Mouse (Mus musculus): ENCODE data around the gene Fzd10.
A peak's percentile ranks its signal among the peaks of the same experiment; 100 is the strongest.

Fzd10 gene

GRCm38 (mm10) chr5:128600072-128601021 lies at the start of gene Fzd10:
Gene Fzd10 (plus strand): TSS chr5:128600844.
- DNase-seq (ENCODE audit: low spot score in 2 of 2) = peak in 1 of 2 experiments; percentile 79

DNA sequence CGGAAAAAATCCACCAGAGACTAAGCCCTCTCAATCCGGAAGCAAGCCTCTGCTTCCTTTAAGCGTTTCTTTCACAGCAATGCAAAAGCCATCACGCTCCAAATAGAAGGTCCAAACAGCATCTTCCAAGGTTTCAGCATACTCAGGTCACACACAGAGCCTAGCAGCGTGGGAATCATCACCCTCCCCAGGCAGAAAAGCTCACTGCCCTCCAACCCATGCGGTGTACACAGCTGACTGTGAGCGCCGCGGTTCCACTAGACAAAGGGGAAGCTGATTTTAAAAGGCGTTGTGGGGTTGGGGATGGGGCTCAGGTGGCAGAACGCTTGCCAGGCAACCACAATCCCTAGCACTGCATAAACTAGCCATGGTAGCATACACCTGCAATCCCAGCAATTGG lies 49.2 kb upstream of the Fzd10 start:
- no peak for DNase-seq (ENCODE audit: low spot score in 2 of 2)

DNA sequence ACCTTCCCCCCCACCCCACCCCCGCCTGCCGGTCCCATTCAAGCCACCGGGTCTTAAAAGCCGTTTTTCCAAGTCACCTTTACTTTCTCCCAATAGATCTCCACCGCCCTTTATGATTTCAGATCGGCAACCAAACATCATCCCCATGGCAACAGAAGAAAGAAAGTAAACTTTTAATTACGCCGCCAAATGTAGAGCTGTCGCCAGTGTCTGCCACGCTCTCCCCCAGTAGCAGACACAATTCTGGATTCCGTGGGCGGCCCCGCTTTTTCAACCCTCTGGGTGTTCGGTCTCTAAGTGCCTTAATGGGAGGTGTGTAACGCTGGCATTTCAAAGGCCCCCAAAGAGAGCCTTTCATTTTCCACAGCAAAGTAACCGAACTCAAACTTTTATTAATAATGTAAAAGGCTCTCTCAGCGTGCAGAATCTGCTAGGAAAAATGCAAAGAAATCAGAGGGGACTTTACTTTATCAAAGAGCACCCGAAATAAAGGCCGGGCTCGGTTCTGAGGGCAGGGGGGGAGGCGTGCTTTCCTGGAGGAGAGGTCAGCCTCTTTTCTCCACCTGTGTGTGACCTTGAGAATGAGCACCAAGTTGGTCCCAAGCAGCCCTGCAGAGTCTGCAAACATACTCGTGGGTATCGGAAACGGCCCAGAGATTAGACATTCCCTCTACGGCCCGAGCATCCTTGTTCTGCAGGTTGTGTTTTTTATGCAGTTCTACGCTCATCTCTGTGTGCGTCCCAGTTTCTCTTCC lies 48.3 kb upstream of the Fzd10 start:
- DNase-seq (ENCODE audit: low spot score in 2 of 2) = no peak

DNA sequence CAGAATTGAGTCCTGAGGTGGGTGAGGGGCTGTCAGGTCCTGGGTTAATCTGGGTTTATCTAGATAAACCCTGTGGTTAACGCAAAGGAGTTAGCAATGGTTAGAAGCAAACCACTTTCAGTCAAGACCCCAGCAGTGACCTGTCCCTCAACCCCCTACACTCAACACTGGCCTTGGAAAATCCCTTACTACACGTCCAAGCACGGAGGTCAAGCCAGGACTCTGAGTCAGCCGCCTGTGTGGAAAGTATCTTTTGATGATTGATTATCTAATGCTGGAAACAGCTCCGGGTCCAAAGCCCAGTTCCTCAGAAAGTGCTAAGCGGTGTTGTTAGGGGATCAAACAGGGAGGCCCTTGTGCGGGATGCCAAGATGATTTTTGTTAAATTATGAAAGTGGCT lies 42.5 kb upstream of the Fzd10 start:
- no peak for DNase-seq (ENCODE audit: low spot score in 2 of 2)

- no peak for DNase-seq (ENCODE audit: low spot score in 2 of 2)
Measured at GRCm38 (mm10) chr5:128567313-128567712, 33.3 kb upstream of the Fzd10 start.

DNA sequence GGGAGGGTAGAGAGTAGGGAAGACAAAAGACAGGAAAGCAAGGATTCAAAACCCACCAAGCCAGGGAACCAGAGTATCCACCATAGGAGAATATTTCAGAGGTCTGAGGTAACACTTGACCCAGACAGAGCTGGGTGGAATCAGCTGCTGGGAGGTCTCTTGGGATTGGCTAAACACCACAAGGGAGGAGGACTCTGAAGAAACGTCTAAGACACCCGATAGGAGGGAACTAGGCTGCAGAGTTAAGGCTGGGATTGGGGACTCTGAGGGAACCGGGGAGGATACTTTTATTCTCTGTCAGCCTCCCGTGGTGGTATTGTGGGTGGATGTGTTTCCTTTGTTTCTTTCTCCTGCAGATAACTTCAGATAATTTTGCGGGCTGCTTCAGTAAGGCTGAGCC lies 31.7 kb upstream of the Fzd10 start:
- DNase-seq (ENCODE audit: low spot score in 2 of 2) = no peak

- DNase-seq (ENCODE audit: low spot score in 2 of 2) = no peak
Measured at GRCm38 (mm10) chr5:128570091-128570490, 30.6 kb upstream of the Fzd10 start.

DNA sequence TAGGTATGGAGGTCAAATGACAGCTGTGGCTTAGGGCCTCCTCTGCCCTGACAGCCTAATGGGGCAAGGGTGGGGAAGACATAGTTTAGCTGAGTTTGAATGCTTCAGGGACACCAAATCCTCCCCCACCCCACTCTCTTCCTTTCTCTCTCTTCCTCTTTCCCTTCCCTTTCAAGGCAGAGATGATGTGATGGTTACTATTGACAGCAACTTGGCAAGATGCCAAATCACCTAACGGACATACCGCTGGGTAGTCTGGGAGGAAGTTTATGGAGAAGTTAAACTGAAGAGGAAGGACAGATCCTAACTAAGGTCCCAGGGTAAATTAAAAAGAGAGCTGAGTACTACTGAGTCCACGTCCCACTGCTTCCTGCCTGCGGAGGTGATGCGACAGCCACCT lies 29.8 kb upstream of the Fzd10 start:
- DNase-seq (ENCODE audit: low spot score in 2 of 2) = no peak

DNA sequence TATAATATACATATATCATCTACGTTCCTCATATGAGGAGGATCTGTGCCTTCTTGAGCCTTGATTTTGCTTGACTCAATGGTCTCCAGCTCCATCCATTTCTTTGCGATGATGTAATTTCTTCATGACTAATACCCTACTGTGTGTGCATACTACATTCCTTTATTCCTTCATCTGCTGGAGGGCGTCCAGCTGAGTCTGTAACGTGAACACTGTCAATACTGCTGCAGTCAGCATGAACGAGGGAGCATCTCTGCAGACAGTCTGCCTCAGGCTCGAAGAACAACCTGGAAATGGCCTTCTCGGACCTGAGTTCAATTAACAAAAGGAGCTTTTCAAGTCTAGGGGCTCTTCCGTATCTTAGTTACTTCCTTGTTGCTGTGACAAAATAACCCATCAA lies 28.9 kb upstream of the Fzd10 start:
- no peak for DNase-seq (ENCODE audit: low spot score in 2 of 2)

DNA sequence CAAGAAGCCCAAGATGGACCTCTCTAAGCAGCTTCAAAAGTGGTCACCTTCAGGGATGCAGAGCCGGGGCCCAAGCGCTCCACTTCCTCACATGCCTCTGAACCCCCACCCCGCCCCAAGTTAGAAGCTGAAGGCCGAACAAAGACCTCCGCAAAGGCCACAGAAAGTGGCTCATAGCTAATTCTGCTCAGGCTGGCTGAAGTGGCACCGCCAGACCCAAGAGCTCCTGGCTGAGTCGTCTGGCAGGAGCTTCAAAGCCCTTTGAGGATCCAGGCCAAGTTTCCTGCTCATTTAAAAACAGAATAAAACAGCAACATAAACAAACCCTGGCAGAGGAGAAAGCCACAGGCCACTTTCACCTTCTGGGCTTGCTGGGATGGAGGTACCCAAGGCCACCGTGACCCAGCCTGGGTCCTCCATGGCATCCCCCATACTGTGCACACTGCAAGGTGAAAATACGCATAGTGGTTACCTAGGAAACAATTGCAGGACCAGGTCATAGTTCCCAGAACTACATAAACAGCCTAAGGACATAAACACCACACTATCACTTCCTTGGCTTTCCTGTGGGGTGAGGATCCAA lies 24.6 kb upstream of the Fzd10 start:
- DNase-seq (ENCODE audit: low spot score in 2 of 2) = no peak

GRCm38 (mm10) chr5:128579047-128579650 lies 21.5 kb upstream of the Fzd10 start:
- DNase-seq (ENCODE audit: low spot score in 2 of 2) = peak; percentile 53 to 76

DNA sequence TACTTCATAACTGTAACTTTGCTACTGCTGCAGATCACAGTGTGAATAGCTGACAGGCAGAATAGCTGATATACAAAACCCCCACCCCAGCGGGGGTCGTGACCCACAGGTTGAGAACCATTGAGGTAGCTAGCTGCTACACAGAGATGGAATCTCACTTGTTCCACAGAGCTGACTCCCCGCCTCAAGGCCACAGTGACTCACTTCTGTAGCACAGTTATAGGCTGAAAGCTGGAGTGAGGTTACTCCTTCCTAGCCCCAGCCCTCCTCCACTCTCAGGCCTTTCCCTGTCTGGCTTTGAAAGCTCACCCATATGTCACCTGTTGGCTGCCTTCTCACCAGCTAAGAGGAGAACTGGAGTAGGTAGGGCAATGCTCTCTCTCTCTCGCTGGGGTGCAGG lies 19.7 kb upstream of the Fzd10 start:
- no peak for DNase-seq (ENCODE audit: low spot score in 2 of 2)

DNA sequence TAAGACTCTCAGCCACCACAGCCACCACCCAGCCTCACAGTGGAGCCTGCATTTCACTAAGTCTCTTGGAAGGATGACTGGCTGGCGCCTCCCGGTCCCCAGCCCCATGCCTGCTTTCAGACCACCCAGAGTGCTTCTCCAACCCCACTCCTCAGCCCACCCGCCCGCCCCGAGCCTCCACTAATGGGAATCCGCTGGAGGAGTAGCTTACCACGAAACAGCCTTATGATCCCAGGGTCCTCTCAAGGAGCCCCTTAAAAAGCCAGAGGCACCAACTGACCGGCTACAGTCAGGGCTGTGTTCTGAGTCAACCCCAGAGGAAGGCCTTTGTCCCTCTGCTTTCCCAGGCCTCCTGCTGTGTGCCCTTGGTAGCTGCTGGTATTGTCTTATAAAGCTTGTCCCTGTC lies 19.1 kb upstream of the Fzd10 start:
- no peak for DNase-seq (ENCODE audit: low spot score in 2 of 2)

DNA sequence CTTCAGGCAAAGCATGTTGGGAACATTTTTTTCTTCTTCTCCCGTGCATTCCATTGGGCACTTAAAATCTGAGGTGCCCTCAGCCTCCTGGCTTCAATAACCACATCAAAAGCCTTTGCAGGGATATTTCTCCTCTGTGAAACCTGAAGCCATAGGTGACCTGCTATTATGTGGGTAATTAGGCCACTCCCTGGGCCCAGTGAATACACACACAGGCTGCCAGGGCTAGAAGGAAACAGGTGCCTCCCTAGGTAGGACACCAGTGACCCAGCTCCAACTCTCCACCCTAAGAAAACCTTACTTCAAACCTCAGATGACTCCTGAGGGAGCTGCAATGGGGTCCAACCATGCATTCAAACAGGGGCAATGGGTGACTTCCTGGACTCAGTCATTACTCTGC lies 11.4 kb upstream of the Fzd10 start:
- DNase-seq (ENCODE audit: low spot score in 2 of 2) = no peak

DNA sequence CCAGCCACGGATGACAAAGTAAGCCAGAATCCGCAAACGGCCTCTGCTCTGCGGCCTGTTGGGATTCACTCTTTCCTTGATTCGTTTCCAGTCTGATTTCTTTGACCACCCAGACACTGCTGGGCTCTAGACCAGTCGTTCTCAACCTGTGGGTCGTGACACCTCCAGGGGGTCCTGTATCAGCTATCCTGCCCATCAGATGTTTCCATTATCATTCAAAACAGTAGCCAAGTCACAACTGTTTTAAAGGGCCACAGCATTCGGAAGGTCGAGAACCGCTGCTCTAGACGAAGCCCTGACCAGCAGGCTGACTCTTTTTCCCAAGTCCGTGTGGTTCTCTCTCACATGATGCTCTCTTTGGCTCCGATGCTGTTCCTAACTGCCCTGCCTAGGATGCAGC lies 7.2 kb upstream of the Fzd10 start:
- DNase-seq (ENCODE audit: low spot score in 2 of 2) = no peak

GRCm38 (mm10) chr5:128596813-128597212 lies 3.8 kb upstream of the Fzd10 start:
- no peak for DNase-seq (ENCODE audit: low spot score in 2 of 2)

DNA sequence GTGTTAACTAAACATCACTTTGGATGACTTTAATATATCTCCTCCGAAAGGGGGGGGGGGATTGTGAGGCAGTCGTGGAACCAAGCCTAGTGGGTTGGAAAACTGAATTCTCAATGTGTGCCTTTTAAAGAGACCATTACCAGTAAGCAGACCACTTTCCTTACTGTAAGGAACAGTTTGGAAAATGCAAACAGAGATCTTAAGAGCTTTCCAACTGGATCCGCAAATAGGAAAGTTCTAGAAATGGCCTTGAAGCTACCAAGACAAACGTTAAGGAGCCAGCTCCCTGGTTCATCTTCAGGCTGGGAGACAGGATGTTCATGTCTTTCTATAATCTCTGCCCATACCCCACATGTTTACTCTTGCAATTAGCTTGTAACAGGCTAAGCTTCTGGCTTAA lies 3.3 kb upstream of the Fzd10 start:
- DNase-seq (ENCODE audit: low spot score in 2 of 2) = no peak

- no peak for DNase-seq (ENCODE audit: low spot score in 2 of 2)
Measured at GRCm38 (mm10) chr5:128598191-128598720, 2.4 kb upstream of the Fzd10 start.

GRCm38 (mm10) chr5:128598760-128599364 lies 1.8 kb upstream of the Fzd10 start:
- DNase-seq (ENCODE audit: low spot score in 2 of 2) = no peak

- DNase-seq (ENCODE audit: low spot score in 2 of 2) = no peak
Measured at GRCm38 (mm10) chr5:128599365-128600071, 1.1 kb upstream of the Fzd10 start.

Measured in urinary bladder, postnatal 4 days (tissue).